Mouse (Mus musculus) lung, embryonic 16.5 days (tissue): ENCODE measurements around the gene Sox11. TPM values are rescaled to one million over a fixed set of nuclear protein-coding genes. Genes with fewer than 3 reads are reported as not detected.

Experiments
- ATAC-seq: fragments of 200-750 bp; cut with Nextera tagmentation; 2 replicates; pipeline ENCODE4 v1.8.0; 2017; ENCODE audit warnings: low read depth, mild to moderate bottlenecking, moderate library complexity
- H3K27ac ChIP-seq: fragments of 300-500 bp; sonication (generic); 2 replicates; pipeline ENCODE4 v1.5.1; 2014; ENCODE audit warnings: mild to moderate bottlenecking, control low read depth, low read length
- H3K27me3 ChIP-seq: fragments of 300-500 bp; sonication (generic); 2 replicates; pipeline ENCODE4 v1.6.1; 2014; ENCODE audit warnings: low read depth, low read length, mixed read lengths; ENCODE audit not compliant: control insufficient read depth, insufficient read depth
- H3K36me3 ChIP-seq: fragments of 300-500 bp; sonication (generic); 2 replicates; pipeline ENCODE4 v1.6.1; 2014; ENCODE audit warnings: low read length; ENCODE audit not compliant: control insufficient read depth, insufficient read depth
- H3K4me1 ChIP-seq: fragments of 300-500 bp; sonication (generic); replicated peaks from 2 replicates; pipeline ENCODE4 v1.6.1; 2014; ENCODE audit warnings: low read length, mixed read lengths; ENCODE audit not compliant: control insufficient read depth, insufficient read depth
- H3K4me2 ChIP-seq: fragments of 300-500 bp; sonication (generic); 2 replicates; pipeline ENCODE4 v1.6.1; 2014; ENCODE audit warnings: low read depth, low read length, control low read depth
- H3K4me3 ChIP-seq: fragments of 300-500 bp; sonication (generic); 2 replicates; pipeline ENCODE4 v1.5.1; 2014; ENCODE audit warnings: mild to moderate bottlenecking, low read length, control low read depth
- H3K9ac ChIP-seq: fragments of 300-500 bp; sonication (generic); 2 replicates; pipeline ENCODE4 v1.6.1; 2014; ENCODE audit warnings: low read length, control low read depth
- H3K9me3 ChIP-seq: fragments of 300-500 bp; sonication (generic); 2 replicates; pipeline ENCODE4 v1.6.1; 2016; ENCODE audit warnings: low read length; ENCODE audit not compliant: control insufficient read depth
- WGBS: fragments of 180-500 bp; shearing (Covaris S2); extraction: QIAGEN DNeasy Blood & Tissue Kit; methylation state at CpG from one replicate; pipeline ENCODE4 v1.1.7; 2014; 5-methylcytosine and 5-hydroxymethylcytosine counted together
- polyA plus RNA-seq: library from polyadenylated mRNA; unstranded; fragments of >200 nt; fragmentation: Nextera tagmentation; extraction: Ambion mirVana; gene quantifications from 2 replicates; pipeline ENCODE4 v1.2.1, GENCODE M21; 2015

Gene Sox11
- polyA plus RNA-seq, 1 experiment from 2014 or later, result 29.0 TPM

- peaks cover 7% of the 10 kb centered on the region; the same call in 1 of the 2 replicates for H3K4me1 ChIP-seq
- H3K4me3 ChIP-seq, result peak overlapping the region; percentile 75
- H3K27ac ChIP-seq, result no peak overlapping the region
- no peak for ATAC-seq
- H3K4me2 ChIP-seq, result peak overlapping the region; percentile 89
- WGBS, result 10% methylated on average over 12 of the region's 12 CpGs
- H3K36me3 ChIP-seq, result no peaks in the 10 kb centered on the region
- H3K27me3 ChIP-seq, result no peaks in the 10 kb centered on the region
- no peak overlapping the region for H3K9ac ChIP-seq
- no peaks in the 10 kb centered on the region for H3K9me3 ChIP-seq
These were observed 4.3 kb downstream of the Sox11 start for GRCm38 (mm10) chr12:27338116-27338515.

GRCm38 (mm10) chr12:27337482-27337881 is 4.9 kb downstream of the Sox11 start:
- WGBS, result 26% methylated on average over 1 of the region's 1 CpGs
- ATAC-seq, result no peak
- H3K27me3 ChIP-seq, result no peaks in the 10 kb centered on the region
- no peak overlapping the region for H3K27ac ChIP-seq
- H3K9me3 ChIP-seq, result no peaks in the 10 kb centered on the region
- H3K4me3 ChIP-seq, result no peak overlapping the region; the same call in 1 of the 2 replicates
- peaks cover 7% of the 10 kb centered on the region; the same call in 1 of the 2 replicates for H3K4me1 ChIP-seq
- peak overlapping the region; percentile 89 for H3K4me2 ChIP-seq
- no peaks in the 10 kb centered on the region for H3K36me3 ChIP-seq
- H3K9ac ChIP-seq, result no peak overlapping the region

GRCm38 (mm10) chr12:27336801-27337200 is 5.6 kb downstream of the Sox11 start:
- Histone ChIP-seq H3K4me1 (peaks cover 7% of the 10 kb centered on the region; the same call in 1 of the 2 replicates), H3K9ac (no peak overlapping the region), H3K27ac (no peak overlapping the region), H3K4me3 (no peak overlapping the region), H3K9me3 (no peaks in the 10 kb centered on the region), H3K4me2 (no peak overlapping the region), H3K36me3 (no peaks in the 10 kb centered on the region), H3K27me3 (no peaks in the 10 kb centered on the region)
- no peak for ATAC-seq
- 42% methylated on average over 5 of the region's 5 CpGs for WGBS

- Histone ChIP-seq H3K27me3 (no peaks in the 10 kb centered on the region), H3K36me3 (no peaks in the 10 kb centered on the region), H3K4me3 (no peak overlapping the region), H3K4me1 (peaks cover 7% of the 10 kb centered on the region; the same call in 1 of the 2 replicates), H3K27ac (no peak overlapping the region), H3K9ac (no peak overlapping the region), H3K9me3 (no peaks in the 10 kb centered on the region), H3K4me2 (no peak overlapping the region)
- WGBS, result 56% methylated on average over 7 of the region's 7 CpGs
- no peak for ATAC-seq
These were observed 6.0 kb downstream of the Sox11 start for GRCm38 (mm10) chr12:27336336-27336735.

DNA sequence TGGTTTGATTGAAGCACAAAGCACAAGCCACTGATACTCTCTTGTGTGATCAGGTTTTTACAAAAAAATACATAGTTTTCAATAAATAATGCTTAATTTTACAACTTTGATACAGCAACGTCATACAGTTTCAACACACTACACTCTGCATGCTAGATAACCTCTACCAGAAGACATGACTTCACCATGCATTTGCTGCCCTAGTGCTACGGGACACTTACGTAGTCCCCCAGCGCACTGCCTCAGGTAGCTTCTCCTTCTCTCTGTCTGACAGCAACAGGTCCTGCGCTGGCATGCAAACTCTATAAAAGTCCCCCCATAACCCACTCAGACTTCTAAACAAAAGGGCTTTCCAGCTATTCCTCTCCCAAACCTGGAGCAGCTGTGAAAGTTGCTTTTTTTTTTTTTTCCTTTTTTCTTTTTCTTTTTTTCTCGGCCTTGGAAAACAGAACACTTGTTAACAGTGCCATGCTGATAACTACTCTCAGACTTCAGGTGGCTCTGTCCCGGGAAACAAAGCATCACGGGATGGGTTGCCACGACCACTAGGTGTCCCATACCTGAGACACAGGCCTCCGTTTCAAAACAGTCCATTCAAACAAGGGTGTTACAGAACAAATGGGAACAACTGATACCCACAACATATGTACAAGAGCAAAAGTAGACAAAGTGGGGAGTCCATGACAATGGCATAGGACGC is 6.9 kb downstream of the Sox11 start:
- H3K36me3 ChIP-seq, result no peaks in the 10 kb centered on the region
- peaks cover 7% of the 10 kb centered on the region; the same call in 1 of the 2 replicates for H3K4me1 ChIP-seq
- no peak overlapping the region for H3K9ac ChIP-seq
- no peak overlapping the region for H3K4me3 ChIP-seq
- no peak for ATAC-seq
- H3K9me3 ChIP-seq, result no peaks in the 10 kb centered on the region
- H3K27me3 ChIP-seq, result no peaks in the 10 kb centered on the region
- no peak overlapping the region for H3K27ac ChIP-seq
- no peak overlapping the region for H3K4me2 ChIP-seq
- WGBS, result 61% methylated on average over 11 of the region's 11 CpGs

DNA sequence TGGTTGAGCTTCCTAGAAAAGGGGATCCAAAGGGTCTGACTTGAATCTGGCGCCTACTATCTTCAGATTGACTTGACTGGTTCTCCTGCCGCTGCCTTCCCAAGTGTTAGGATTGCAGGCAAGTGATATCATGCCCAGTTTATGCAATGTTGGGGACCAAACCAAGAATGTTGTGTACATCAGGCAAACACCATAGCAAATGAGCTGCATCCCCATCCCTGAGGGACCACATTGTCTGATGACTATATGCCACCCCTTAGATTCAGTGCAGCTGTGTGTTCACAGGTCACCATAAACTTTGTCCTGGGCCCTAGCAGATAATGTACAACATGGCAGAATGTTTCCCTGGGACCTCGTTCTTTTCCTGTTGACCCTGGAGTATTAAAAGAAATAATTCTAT is 8.8 kb downstream of the Sox11 start:
- Histone ChIP-seq H3K9ac (no peak overlapping the region), H3K27ac (no peak overlapping the region), H3K9me3 (no peaks in the 10 kb centered on the region), H3K4me2 (no peak overlapping the region), H3K4me1 (peaks cover 7% of the 10 kb centered on the region; the same call in 1 of the 2 replicates), H3K27me3 (no peaks in the 10 kb centered on the region), H3K36me3 (no peaks in the 10 kb centered on the region), H3K4me3 (no peak overlapping the region)
- 84% methylated on average over 3 of the region's 3 CpGs for WGBS
- no peak for ATAC-seq

GRCm38 (mm10) chr12:27323423-27323822 is 19.0 kb downstream of the Sox11 start:
- Histone ChIP-seq H3K4me3 (no peak overlapping the region), H3K9ac (no peak overlapping the region), H3K27ac (no peak overlapping the region), H3K27me3 (no peaks in the 10 kb centered on the region), H3K4me2 (no peak overlapping the region), H3K9me3 (no peaks in the 10 kb centered on the region), H3K4me1 (no peaks in the 10 kb centered on the region), H3K36me3 (no peaks in the 10 kb centered on the region)
- WGBS, result 38% methylated on average over 1 of the region's 1 CpGs
- ATAC-seq, result no peak

GRCm38 (mm10) chr12:27320705-27321104 is 21.7 kb downstream of the Sox11 start:
- no peaks in the 10 kb centered on the region for H3K36me3 ChIP-seq
- H3K4me2 ChIP-seq, result no peak overlapping the region
- no peak overlapping the region for H3K4me3 ChIP-seq
- no peaks in the 10 kb centered on the region for H3K9me3 ChIP-seq
- no peak overlapping the region for H3K27ac ChIP-seq
- no peak overlapping the region for H3K9ac ChIP-seq
- no peaks in the 10 kb centered on the region for H3K27me3 ChIP-seq
- ATAC-seq, result no peak
- H3K4me1 ChIP-seq, result no peaks in the 10 kb centered on the region

DNA sequence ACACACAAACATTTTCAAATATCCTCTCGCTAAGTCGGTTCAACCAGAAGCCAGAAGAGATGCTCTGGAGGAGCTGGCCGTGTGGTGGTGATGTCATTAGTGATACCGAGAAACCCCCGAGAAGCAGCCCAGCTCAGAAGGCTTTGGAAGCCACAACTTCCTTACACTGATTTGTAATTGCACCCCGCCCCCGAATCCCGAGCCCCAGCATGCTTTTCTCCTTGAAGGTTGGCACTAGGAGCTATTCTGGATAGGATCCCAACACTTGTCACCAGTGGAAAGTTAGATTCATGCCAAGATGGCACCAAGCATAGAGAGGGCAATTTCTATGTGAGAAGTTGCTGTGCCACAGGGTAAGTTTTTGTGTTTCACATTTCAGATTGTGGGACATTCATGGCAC is 29.4 kb downstream of the Sox11 start:
- no peaks in the 10 kb centered on the region for H3K27me3 ChIP-seq
- peaks cover 17% of the 10 kb centered on the region for H3K4me1 ChIP-seq
- no peak overlapping the region for H3K9ac ChIP-seq
- no peak for ATAC-seq
- no peak overlapping the region for H3K4me3 ChIP-seq
- H3K36me3 ChIP-seq, result no peaks in the 10 kb centered on the region
- H3K4me2 ChIP-seq, result no peak overlapping the region
- H3K9me3 ChIP-seq, result no peaks in the 10 kb centered on the region
- WGBS, result 79% methylated on average over 8 of the region's 8 CpGs
- H3K27ac ChIP-seq, result no peak overlapping the region
